Mouse (Mus musculus) CH12.LX (cell line): ENCODE data around the gene Gm9999. TPM values are rescaled to one million over a fixed set of nuclear protein-coding genes. Genes with fewer than 3 reads are reported as not detected.

Source experiments
- DNase-seq: peaks from one replicate; pipeline ENCODE4 v3.0.0-alpha.2; 2013; ENCODE audit errors: extremely low read depth
- H3K27ac ChIP-seq: 2 replicates; pipeline ENCODE4 v1.5.1; 2012; ENCODE audit warnings: low read depth, mild to moderate bottlenecking, control low read depth, moderate library complexity; ENCODE audit not compliant: insufficient read depth
- H3K27me3 ChIP-seq: replicated peaks from 2 replicates; pipeline ENCODE3; 2012; ENCODE audit warnings: inconsistent platforms
- H3K36me3 ChIP-seq, 2 experiments: replicated peaks in 1 of 2; 2 replicates each; pipeline versions ENCODE3 to v1.6.1; 2012; ENCODE audit warnings: inconsistent platforms in 1 of 2, low read length in 1 of 2, mild to moderate bottlenecking in 1 of 2, mixed read lengths in 1 of 2, moderate library complexity in 1 of 2; ENCODE audit not compliant: control insufficient read depth in 1 of 2, insufficient read depth in 1 of 2
- H3K4me1 ChIP-seq, 2 experiments: 2 replicates each; pipeline ENCODE4 v1.6.1; 2012; ENCODE audit warnings: inconsistent platforms in 1 of 2, moderate library complexity in 1 of 2; ENCODE audit not compliant: insufficient read depth in 2 of 2, control insufficient read depth in 1 of 2
- H3K4me2 ChIP-seq: 2 replicates; pipeline ENCODE4 v1.6.1; 2012; ENCODE audit warnings: low read depth, mild to moderate bottlenecking, control low read depth; ENCODE audit not compliant: poor library complexity, insufficient read depth, severe bottlenecking
- H3K4me3 ChIP-seq, 3 experiments: fragments of 150-350 bp in 1 of 3; sonication (generic) in 1 of 3; replicated peaks in 1 of 3; 2 replicates each; pipeline versions ENCODE3 to v1.5.1; 2011 to 2012; ENCODE audit warnings: low read depth in 2 of 3, low read length in 2 of 3, mild to moderate bottlenecking in 2 of 3, moderate library complexity in 2 of 3, control low read depth in 1 of 3, improper control_type of control experiment in 1 of 3, inconsistent platforms in 1 of 3, mixed read lengths in 1 of 3; ENCODE audit not compliant: poor library complexity in 1 of 3
- H3K79me2 ChIP-seq: replicated peaks from 2 replicates; pipeline ENCODE4 v1.6.1; 2012; ENCODE audit warnings: mild to moderate bottlenecking, moderate library complexity; ENCODE audit not compliant: control insufficient read depth, poor library complexity, insufficient read depth, severe bottlenecking; ENCODE audit errors: extremely low read depth
- H3K9ac ChIP-seq: 2 replicates; pipeline ENCODE4 v1.6.1; 2012; ENCODE audit warnings: low read depth, mild to moderate bottlenecking, control low read depth, moderate library complexity; ENCODE audit not compliant: insufficient read depth
- H3K9me3 ChIP-seq: replicated peaks from 2 replicates; pipeline ENCODE3; 2012; ENCODE audit warnings: low read length, inconsistent platforms, mixed read lengths
- CHD1 ChIP-seq: IDR thresholded peaks from 2 replicates; pipeline ENCODE4 v1.6.1; 2012; ENCODE audit warnings: low read depth, low read length, improper control_type of control experiment, inconsistent platforms
- CTCF ChIP-seq, 2 experiments: IDR thresholded peaks in 1 of 2; conservative IDR thresholded peaks in 1 of 2; 2 replicates each; pipeline ENCODE4 v1.5.1; 2011 to 2012; ENCODE audit warnings: low read depth in 2 of 2, low read length in 2 of 2, improper control_type of control experiment in 1 of 2, inconsistent platforms in 1 of 2, mild to moderate bottlenecking in 1 of 2, moderate library complexity in 1 of 2
- EP300 ChIP-seq: IDR thresholded peaks from 2 replicates; pipeline ENCODE4 v1.6.1; 2011; ENCODE audit warnings: low read length, improper control_type of control experiment
- HCFC1 ChIP-seq: IDR thresholded peaks from 2 replicates; pipeline ENCODE4 v1.6.1; 2012; ENCODE audit warnings: low read depth, mild to moderate bottlenecking, inconsistent platforms, low read length, improper control_type of control experiment
- IRF4 ChIP-seq: IDR thresholded peaks from 2 replicates; pipeline ENCODE4 v1.6.1; 2014; ENCODE audit warnings: low read depth, mild to moderate bottlenecking, inconsistent platforms, low read length, improper control_type of control experiment
- JUN ChIP-seq: IDR thresholded peaks from 2 replicates; pipeline ENCODE4 v1.6.1; 2011; ENCODE audit warnings: low read depth, mild to moderate bottlenecking, low read length, improper control_type of control experiment, moderate library complexity; ENCODE audit not compliant: insufficient read depth
- MAFK ChIP-seq: IDR thresholded peaks from 2 replicates; pipeline ENCODE4 v1.6.1; 2011; ENCODE audit warnings: low read length, improper control_type of control experiment; ENCODE audit not compliant: insufficient replicate concordance
- MAX ChIP-seq: IDR thresholded peaks from 2 replicates; pipeline ENCODE4 v1.6.1; 2011; ENCODE audit warnings: low read length, improper control_type of control experiment
- MAZ ChIP-seq: IDR thresholded peaks from 2 replicates; pipeline ENCODE4 v1.6.1; 2012; ENCODE audit warnings: low read depth, mild to moderate bottlenecking, inconsistent platforms, low read length, improper control_type of control experiment, moderate library complexity
- MEF2A ChIP-seq: IDR thresholded peaks from 2 replicates; pipeline ENCODE4 v1.6.1; 2014; ENCODE audit warnings: low read depth, mild to moderate bottlenecking, inconsistent platforms, low read length, improper control_type of control experiment, borderline replicate concordance
- PAX5 ChIP-seq: IDR thresholded peaks from 2 replicates; pipeline ENCODE4 v1.6.1; 2012; ENCODE audit warnings: low read length, inconsistent platforms, mixed read lengths
- POLR2AphosphoS2 ChIP-seq: IDR thresholded peaks from 2 replicates; pipeline ENCODE4 v1.6.1; 2011; ENCODE audit warnings: low read depth, low read length, improper control_type of control experiment
- RAD21 ChIP-seq: IDR thresholded peaks from 2 replicates; pipeline ENCODE4 v1.6.1; 2011; ENCODE audit warnings: low read depth, mild to moderate bottlenecking, low read length, improper control_type of control experiment, moderate library complexity
- UBTF ChIP-seq: IDR thresholded peaks from 2 replicates; pipeline ENCODE4 v1.6.1; 2012; ENCODE audit warnings: low read depth, mild to moderate bottlenecking, inconsistent platforms, low read length, improper control_type of control experiment, moderate library complexity
- USF1 ChIP-seq: IDR thresholded peaks from 2 replicates; pipeline ENCODE4 v1.6.1; 2014; ENCODE audit warnings: low read depth, mild to moderate bottlenecking, inconsistent platforms, low read length, improper control_type of control experiment
- ZNF384 ChIP-seq: IDR thresholded peaks from 2 replicates; pipeline ENCODE4 v1.6.1; 2012; ENCODE audit warnings: low read depth, low read length, improper control_type of control experiment, inconsistent platforms
- dilution Hi-C: fragments of 300-500 bp; cut with MboI; formaldehyde crosslinking; loops from 2 replicates; pipeline ENCODE4 v1.14.3; 2020; ENCODE audit warnings: low sequenced_read_pairs; ENCODE audit not compliant: extremely low pct_unique_long_range_greater_than_20kb, extremely low pct_ligation_motif_present
- in situ Hi-C: fragments of 300-500 bp; cut with MboI; formaldehyde crosslinking; loops from 3 replicates; pipeline ENCODE4 v1.14.3; 2019; ENCODE audit warnings: low sequenced_read_pairs, low pct_ligation_motif_present, low pct_unique_long_range_greater_than_20kb, mixed read lengths
- polyA plus RNA-seq: library from polyadenylated mRNA; unstranded; fragments of >175 nt; gene quantifications from 2 replicates; pipeline ENCODE4 v1.2.1, GENCODE M21; 2012; ENCODE audit warnings: low read depth; ENCODE audit not compliant: insufficient read length
- total RNA-seq, 2 experiments: library from RNA; depleted of rRNA; stranded (reverse); fragments of 300-350 nt in 1 of 2; fragments of >200 nt in 1 of 2; gene quantifications; 2 replicates each; pipeline ENCODE4 v1.2.3; 2012 to 2014

Gene Gm9999
- total and polyA plus RNA-seq, 3 experiments = not detected

GRCm38 (mm10) chr7:46964070-46964469, 19.3 kb upstream of the Gm9999 start:
- in situ Hi-C loops = loop anchor here (5.0 to 10.0 kb wide), 3 partner anchors 43 to 181 kb away; partner anchors contain the start of gene Spty2d1
- peak overlapping the region; percentile 8; the same call in 1 of the 2 replicates for H3K4me2 ChIP-seq
- H3K27me3 ChIP-seq = peaks cover 9% of the 10 kb centered on the region
- no peak overlapping the region for H3K27ac ChIP-seq
- H3K79me2 ChIP-seq = no peaks in the 10 kb centered on the region
- 0 out of 2 replicates have a peak overlapping the region, but pooled peaks have one; percentile 20 for H3K9ac ChIP-seq
- peak; percentile 32; the same call in 1 of the 2 replicates for TF ChIP-seq EP300
- no peak for TF ChIP-seq UBTF
- peak; percentile 51; the same call in 1 of the 2 replicates for TF ChIP-seq MAFK
- peaks cover 3 to 11% of the 10 kb centered on the region in 2 experiments; a peak in 3 of 4 replicates for H3K4me1 ChIP-seq
- peak; percentile 41 for DNase-seq
- no peaks in the 10 kb centered on the region for H3K36me3 ChIP-seq
- no peak overlapping the region for H3K4me3 ChIP-seq
- no peaks in the 10 kb centered on the region for H3K9me3 ChIP-seq
- dilution Hi-C loops = no loop called here

- TF ChIP-seq IRF4 (no peak), CTCF (conservative IDR thresholded peaks at IDR 0.05 in 1 of 2, IDR thresholded peaks at IDR 0.05 in 1 of 2; ENCODE audit: low read depth in 2 of 2, low read length in 2 of 2) (no peak), HCFC1 (no peak)
- TF ChIP-seq, all 38 proteins: peak for 0
- in situ Hi-C loops (loop anchor here (10.0 kb wide), 1 partner anchor 175 kb away; no protein-coding TSS in a partner anchor), dilution Hi-C loops (no loop called here)
These were observed 13.5 kb upstream of the Gm9999 start for GRCm38 (mm10) chr7:46969898-46970297.

GRCm38 (mm10) chr7:46974648-46975047, 8.7 kb upstream of the Gm9999 start:
- no peak overlapping the region for H3K9ac ChIP-seq
- no peaks in the 10 kb centered on the region for H3K36me3 ChIP-seq
- H3K27me3 ChIP-seq = no peaks in the 10 kb centered on the region
- TF ChIP-seq POLR2AphosphoS2 (no peak), CTCF (conservative IDR thresholded peaks at IDR 0.05 in 1 of 2, IDR thresholded peaks at IDR 0.05 in 1 of 2; ENCODE audit: low read depth in 2 of 2, low read length in 2 of 2) (no peak), MAZ (no peak), HCFC1 (no peak), CHD1 (no peak), IRF4 (no peak), RAD21 (no peak), USF1 (no peak), PAX5 (no peak), MEF2A (no peak), ZNF384 (no peak), JUN (no peak), MAX (no peak)
- TF ChIP-seq, all 38 proteins: peak for 0
- Histone ChIP-seq H3K4me2 (no peak overlapping the region), H3K4me3 (no peak overlapping the region), H3K79me2 (no peaks in the 10 kb centered on the region), H3K27ac (no peak overlapping the region), H3K9me3 (no peaks in the 10 kb centered on the region), H3K4me1 (no peaks in the 10 kb centered on the region)
- in situ Hi-C loops = no loop called here
- dilution Hi-C loops = no loop called here
- DNase-seq = no peak

More at GRCm38 (mm10) chr7:46969898-46970297, 13.5 kb upstream of the Gm9999 start:
- no peaks in the 10 kb centered on the region for H3K9me3 ChIP-seq
- no peak overlapping the region for H3K4me2 ChIP-seq
- no peak overlapping the region for H3K4me3 ChIP-seq
- no peak overlapping the region for H3K9ac ChIP-seq
- no peaks in the 10 kb centered on the region for H3K79me2 ChIP-seq
- H3K36me3 ChIP-seq = no peaks in the 10 kb centered on the region
- H3K27me3 ChIP-seq = no peaks in the 10 kb centered on the region
- no peak for DNase-seq
- H3K4me1 ChIP-seq = no peaks in the 10 kb centered on the region; a peak in 1 of 4 replicates
- H3K27ac ChIP-seq = no peak overlapping the region
